Mouse (Mus musculus): ENCODE measurements around the gene Plcl2. TPM values are rescaled to one million over a fixed set of nuclear protein-coding genes. Genes with fewer than 3 reads are reported as not detected.
"Not testable (repeated sequence)": the region's sequence is repeated elsewhere in the genome, so short reads cannot be mapped to it uniquely, and the experiment has no call there.

Gene Plcl2
- polyA plus RNA-seq, 1 experiment from 2014 or later, result 2.7 TPM

DNA sequence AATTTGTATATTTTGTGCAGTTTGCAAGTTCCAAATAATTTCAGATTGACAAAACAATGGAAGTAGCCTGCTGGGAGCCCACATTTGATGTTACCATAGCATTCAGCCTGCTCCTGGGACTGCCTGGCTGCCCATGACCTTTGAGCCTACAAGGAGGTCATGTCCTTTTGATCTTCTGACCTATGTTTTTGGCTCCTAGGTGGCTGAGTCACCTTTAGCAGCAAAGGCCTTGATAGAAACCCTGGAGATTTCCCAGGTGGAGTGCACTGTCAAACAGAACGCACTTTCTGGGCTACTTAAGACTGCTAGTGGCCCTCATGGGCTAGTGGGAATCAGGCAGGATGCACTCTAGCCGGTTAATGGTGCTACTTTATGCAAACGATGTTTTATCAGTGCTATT, 112.8 kb downstream of the Plcl2 start:
- no peak overlapping the region for H3K4me3 ChIP-seq (replicated peaks; ENCODE audit: low read length)
- no peak for ATAC-seq (ENCODE audit: insufficient read depth, low FRiP score)
- no peaks in the 10 kb centered on the region for H3K27me3 ChIP-seq (ENCODE audit: control insufficient read depth, insufficient read depth, low read length)
- no peaks in the 10 kb centered on the region; the same call in 1 of the 2 replicates for H3K4me1 ChIP-seq (ENCODE audit: control insufficient read depth, insufficient read depth, low read length)
- H3K36me3 ChIP-seq (ENCODE audit: control insufficient read depth, insufficient read depth, low read length), result no peaks in the 10 kb centered on the region
- WGBS, result 73% methylated on average over 3 of the region's 3 CpGs
- no peak overlapping the region for H3K27ac ChIP-seq (ENCODE audit: low read length)
- H3K9me3 ChIP-seq (replicated peaks; ENCODE audit: control insufficient read depth, low read length), result no peaks in the 10 kb centered on the region
- H3K9ac ChIP-seq (ENCODE audit: low read length), result no peak overlapping the region
- no peak overlapping the region for H3K4me2 ChIP-seq (ENCODE audit: low read depth, low read length)

DNA sequence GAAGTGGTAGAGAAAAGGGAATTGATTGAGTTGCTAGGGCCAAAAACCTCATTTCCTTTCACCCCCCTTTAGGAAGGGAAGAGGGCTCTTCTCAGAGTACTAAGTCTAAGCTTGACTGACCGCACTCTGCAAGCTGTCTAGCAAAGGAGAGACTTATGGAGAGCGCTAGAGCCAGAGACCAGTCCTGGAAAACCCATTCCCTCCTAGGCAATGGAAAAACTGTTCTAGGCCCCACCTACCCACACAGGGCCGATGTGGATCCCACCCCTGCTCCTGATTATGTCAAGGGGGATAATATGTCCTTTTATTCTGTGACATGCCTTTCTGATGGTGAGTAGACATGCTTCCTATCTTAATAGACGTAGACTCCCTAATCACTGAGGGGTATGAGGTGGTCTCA, 116.4 kb downstream of the Plcl2 start:
- no peak overlapping the region for H3K4me3 ChIP-seq (replicated peaks; ENCODE audit: low read length)
- H3K4me1 ChIP-seq (ENCODE audit: control insufficient read depth, insufficient read depth, low read length), result no peaks in the 10 kb centered on the region; the same call in 1 of the 2 replicates
- no peak overlapping the region for H3K4me2 ChIP-seq (ENCODE audit: low read depth, low read length)
- WGBS, result 88% methylated on average over 4 of the region's 4 CpGs
- ATAC-seq (ENCODE audit: insufficient read depth, low FRiP score), result no peak
- H3K9ac ChIP-seq (ENCODE audit: low read length), result no peak overlapping the region
- H3K27me3 ChIP-seq (ENCODE audit: control insufficient read depth, insufficient read depth, low read length), result no peaks in the 10 kb centered on the region
- H3K36me3 ChIP-seq (ENCODE audit: control insufficient read depth, insufficient read depth, low read length), result no peaks in the 10 kb centered on the region
- no peaks in the 10 kb centered on the region for H3K9me3 ChIP-seq (replicated peaks; ENCODE audit: control insufficient read depth, low read length)
- H3K27ac ChIP-seq (ENCODE audit: low read length), result no peak overlapping the region

DNA sequence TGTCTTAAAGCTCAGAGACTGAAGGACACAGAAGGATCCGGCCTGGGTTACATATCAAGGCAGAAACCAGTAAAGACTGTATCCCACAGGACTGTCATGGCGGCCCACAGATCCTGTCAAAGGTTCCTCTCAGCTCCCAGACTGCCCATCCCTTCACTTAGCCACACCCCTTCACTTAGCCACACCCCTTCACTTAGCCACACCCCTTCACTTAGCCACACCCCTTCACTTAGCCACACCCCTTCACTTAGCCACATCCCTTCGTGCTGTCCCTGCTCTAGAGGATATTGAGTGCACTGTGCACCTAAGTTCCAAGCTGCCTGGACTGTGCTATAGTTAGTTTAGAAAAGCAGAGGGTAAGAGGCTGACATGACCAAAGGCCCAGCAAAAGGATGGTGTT, 118.5 kb downstream of the Plcl2 start:
- no peak overlapping the region for H3K27ac ChIP-seq (ENCODE audit: low read length)
- ATAC-seq (ENCODE audit: insufficient read depth, low FRiP score), result no peak; the same call in 1 of the 2 replicates
- H3K4me2 ChIP-seq (ENCODE audit: low read depth, low read length), result no peak overlapping the region

DNA sequence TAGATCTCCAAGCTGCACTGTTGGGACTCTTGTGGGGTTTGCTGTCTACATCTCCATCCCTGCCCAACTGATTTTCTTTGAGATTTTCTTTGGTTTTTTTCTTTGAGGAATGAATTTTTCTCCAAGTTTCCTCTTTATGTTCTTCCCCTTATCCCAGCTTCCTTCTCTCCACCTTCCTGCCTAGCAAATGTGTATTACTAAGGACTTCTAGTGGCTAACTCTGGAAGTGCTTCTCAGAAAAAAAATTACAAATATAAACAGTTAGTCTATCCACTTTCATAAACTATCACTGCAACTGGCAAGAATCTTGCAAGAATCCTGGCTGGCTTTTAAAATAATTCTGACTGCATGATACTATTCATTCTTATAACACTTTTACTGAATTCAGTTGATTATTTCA, 119.5 kb downstream of the Plcl2 start:
- H3K27me3 ChIP-seq (ENCODE audit: control insufficient read depth, insufficient read depth, low read length), result no peaks in the 10 kb centered on the region
- no peak overlapping the region for H3K9ac ChIP-seq (ENCODE audit: low read length)
- H3K9me3 ChIP-seq (replicated peaks; ENCODE audit: control insufficient read depth, low read length), result no peaks in the 10 kb centered on the region
- no peak overlapping the region for H3K4me3 ChIP-seq (replicated peaks; ENCODE audit: low read length)
- no peak for ATAC-seq (ENCODE audit: insufficient read depth, low FRiP score)
- no peaks in the 10 kb centered on the region for H3K36me3 ChIP-seq (ENCODE audit: control insufficient read depth, insufficient read depth, low read length)
- H3K4me2 ChIP-seq (ENCODE audit: low read depth, low read length), result no peak overlapping the region
- no peak overlapping the region for H3K27ac ChIP-seq (ENCODE audit: low read length)
- no peaks in the 10 kb centered on the region; the same call in 1 of the 2 replicates for H3K4me1 ChIP-seq (ENCODE audit: control insufficient read depth, insufficient read depth, low read length)

More for the DNA sequence above, 118.5 kb downstream of the Plcl2 start:
- no peak overlapping the region for H3K4me3 ChIP-seq (replicated peaks; ENCODE audit: low read length)
- no peaks in the 10 kb centered on the region for H3K36me3 ChIP-seq (ENCODE audit: control insufficient read depth, insufficient read depth, low read length)
- 86% methylated on average over 3 of the region's 3 CpGs for WGBS
- no peak overlapping the region for H3K9ac ChIP-seq (ENCODE audit: low read length)
- no peaks in the 10 kb centered on the region for H3K27me3 ChIP-seq (ENCODE audit: control insufficient read depth, insufficient read depth, low read length)
- no peaks in the 10 kb centered on the region for H3K9me3 ChIP-seq (replicated peaks; ENCODE audit: control insufficient read depth, low read length)
- no peaks in the 10 kb centered on the region; the same call in 1 of the 2 replicates for H3K4me1 ChIP-seq (ENCODE audit: control insufficient read depth, insufficient read depth, low read length)

DNA sequence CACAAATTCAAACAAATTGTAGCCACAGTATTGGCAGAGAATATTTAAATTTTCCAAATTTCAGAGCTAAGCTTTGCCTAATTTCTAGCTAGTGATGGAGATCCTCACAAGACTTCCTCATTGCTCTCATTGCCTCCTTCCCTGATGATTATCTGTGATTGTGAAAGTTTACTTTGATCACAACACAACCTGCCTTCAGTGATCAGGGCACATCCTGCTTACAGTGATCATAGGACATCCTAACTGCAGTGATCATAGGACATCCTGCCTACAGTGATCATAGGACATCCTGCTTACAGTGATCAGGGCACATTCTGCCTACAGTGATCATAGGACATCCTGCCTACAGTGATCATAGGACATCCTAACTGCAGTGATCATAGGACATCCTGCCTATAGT, 121.8 kb downstream of the Plcl2 start:
- H3K4me2 ChIP-seq (ENCODE audit: low read depth, low read length); ATAC-seq (ENCODE audit: insufficient read depth, low FRiP score); H3K4me1 ChIP-seq (ENCODE audit: control insufficient read depth, insufficient read depth, low read length); H3K27me3 ChIP-seq (ENCODE audit: control insufficient read depth, insufficient read depth, low read length); H3K9me3 ChIP-seq (replicated peaks; ENCODE audit: control insufficient read depth, low read length); H3K36me3 ChIP-seq (ENCODE audit: control insufficient read depth, insufficient read depth, low read length); H3K9ac ChIP-seq (ENCODE audit: low read length); H3K4me3 ChIP-seq (replicated peaks; ENCODE audit: low read length); H3K27ac ChIP-seq (ENCODE audit: low read length): not testable (repeated sequence)

DNA sequence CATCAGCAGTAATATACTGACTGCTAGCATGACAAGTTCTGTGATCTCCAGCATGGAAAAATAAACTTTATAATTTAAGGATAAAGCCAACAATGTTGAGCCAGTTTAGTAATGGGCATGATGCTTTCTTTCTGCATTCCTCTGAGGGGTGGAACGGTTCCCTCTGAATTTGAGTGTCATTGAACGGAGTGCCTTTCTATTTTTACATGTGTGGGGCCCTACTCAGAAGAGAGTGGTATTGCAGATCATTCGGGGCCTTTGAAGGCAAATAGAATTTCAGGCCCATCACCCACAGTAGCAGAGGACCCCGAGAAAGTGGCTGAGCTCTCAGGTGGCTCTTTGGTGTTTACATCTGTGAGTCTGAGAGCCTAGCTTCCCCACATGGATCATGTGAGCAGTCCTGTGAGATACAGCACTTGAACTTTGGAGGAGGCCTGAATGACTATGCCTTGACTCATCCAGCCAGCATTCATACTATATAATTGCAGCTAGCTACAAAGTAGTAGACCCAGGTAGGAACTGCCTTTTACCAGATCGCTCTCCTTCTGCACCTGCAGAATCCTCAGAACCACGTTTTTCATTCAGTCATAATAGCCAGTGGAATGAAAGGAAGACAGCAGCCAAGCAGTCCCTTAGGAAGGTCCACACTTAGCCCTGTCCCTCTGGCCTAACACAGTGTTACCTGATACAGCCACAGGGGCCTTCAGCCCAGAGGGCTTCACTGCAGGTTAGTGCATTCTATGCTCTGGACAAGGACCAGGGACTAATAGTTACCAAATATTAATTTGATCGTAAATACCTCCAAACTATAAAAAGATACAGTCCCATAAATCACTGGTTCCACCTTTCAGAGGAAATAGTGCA, 125.0 kb downstream of the Plcl2 start:
- Histone ChIP-seq H3K27me3 (ENCODE audit: control insufficient read depth, insufficient read depth, low read length) (no peaks in the 10 kb centered on the region), H3K9me3 (replicated peaks; ENCODE audit: control insufficient read depth, low read length) (no peaks in the 10 kb centered on the region), H3K4me3 (replicated peaks; ENCODE audit: low read length) (no peak overlapping the region), H3K4me1 (ENCODE audit: control insufficient read depth, insufficient read depth, low read length) (no peaks in the 10 kb centered on the region), H3K9ac (ENCODE audit: low read length) (no peak overlapping the region), H3K4me2 (ENCODE audit: low read depth, low read length) (no peak overlapping the region), H3K27ac (ENCODE audit: low read length) (no peak overlapping the region), H3K36me3 (ENCODE audit: control insufficient read depth, insufficient read depth, low read length) (no peaks in the 10 kb centered on the region)
- WGBS, result 64% methylated on average over 7 of the region's 7 CpGs
- no peak for ATAC-seq (ENCODE audit: insufficient read depth, low FRiP score)

DNA sequence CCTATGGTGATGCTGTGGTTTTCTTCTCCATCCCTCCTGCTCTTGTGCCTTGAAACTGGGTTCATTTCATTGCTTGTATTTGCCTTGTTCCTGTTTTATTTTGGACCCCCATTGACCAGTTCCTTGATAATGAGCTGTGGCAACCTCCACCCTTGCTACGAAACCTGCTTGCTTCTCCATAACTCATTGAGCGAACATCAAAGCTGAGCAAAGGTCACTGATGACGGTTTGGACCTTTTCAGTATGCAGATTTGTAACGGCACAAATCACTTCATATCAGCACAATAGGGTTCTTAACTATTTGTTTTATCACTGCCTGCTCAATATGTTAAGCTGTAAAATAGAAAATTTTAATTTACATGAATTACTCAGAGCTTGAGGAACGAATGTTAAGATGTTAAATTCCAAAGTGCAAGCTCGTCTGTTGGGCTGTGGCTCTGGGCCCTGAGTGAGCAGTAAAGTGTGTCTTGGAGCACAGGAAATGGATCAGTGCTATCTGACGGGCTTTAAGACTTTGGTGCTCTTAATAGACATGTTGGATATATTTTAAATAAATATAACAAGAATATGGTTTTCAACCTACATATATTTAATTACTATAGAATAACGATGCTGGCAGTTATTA, 126.9 kb downstream of the Plcl2 start:
- Histone ChIP-seq H3K4me2 (ENCODE audit: low read depth, low read length) (no peak overlapping the region), H3K27me3 (ENCODE audit: control insufficient read depth, insufficient read depth, low read length) (no peaks in the 10 kb centered on the region), H3K4me3 (replicated peaks; ENCODE audit: low read length) (no peak overlapping the region), H3K36me3 (ENCODE audit: control insufficient read depth, insufficient read depth, low read length) (no peaks in the 10 kb centered on the region), H3K9ac (ENCODE audit: low read length) (no peak overlapping the region), H3K4me1 (ENCODE audit: control insufficient read depth, insufficient read depth, low read length) (no peaks in the 10 kb centered on the region), H3K27ac (ENCODE audit: low read length) (no peak overlapping the region), H3K9me3 (replicated peaks; ENCODE audit: control insufficient read depth, low read length) (no peaks in the 10 kb centered on the region)
- ATAC-seq (ENCODE audit: insufficient read depth, low FRiP score), result no peak
- 71% methylated on average over 8 of the region's 8 CpGs for WGBS

DNA sequence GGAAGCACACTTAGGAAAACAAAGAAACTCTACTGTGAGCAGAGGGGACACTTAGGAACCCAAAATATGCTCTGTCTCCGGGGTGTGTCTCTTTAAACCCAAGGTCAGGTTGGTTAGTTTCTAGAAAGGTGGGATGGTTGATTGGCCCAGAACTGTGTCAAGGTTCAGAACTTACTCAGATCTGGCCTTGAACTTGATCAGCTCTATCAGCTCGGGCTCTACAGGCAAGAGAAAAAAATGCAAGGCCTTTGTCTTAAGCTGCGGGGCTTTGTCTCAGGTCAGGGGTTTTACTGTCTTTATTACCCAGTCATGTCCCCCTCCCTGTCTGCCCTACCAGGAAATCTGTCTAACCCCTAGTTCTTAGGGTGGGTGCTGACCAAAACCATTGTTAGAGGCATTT, 129.6 kb downstream of the Plcl2 start:
- Histone ChIP-seq H3K4me1 (ENCODE audit: control insufficient read depth, insufficient read depth, low read length) (no peaks in the 10 kb centered on the region), H3K27me3 (ENCODE audit: control insufficient read depth, insufficient read depth, low read length) (no peaks in the 10 kb centered on the region), H3K9ac (ENCODE audit: low read length) (no peak overlapping the region), H3K4me2 (ENCODE audit: low read depth, low read length) (no peak overlapping the region), H3K36me3 (ENCODE audit: control insufficient read depth, insufficient read depth, low read length) (0 out of 2 replicates have a peak, but pooled peaks cover 3% of the 10 kb centered on the region), H3K9me3 (replicated peaks; ENCODE audit: control insufficient read depth, low read length) (no peaks in the 10 kb centered on the region), H3K4me3 (replicated peaks; ENCODE audit: low read length) (no peak overlapping the region), H3K27ac (ENCODE audit: low read length) (no peak overlapping the region)
- 82% methylated on average over 3 of the region's 3 CpGs for WGBS
- no peak for ATAC-seq (ENCODE audit: insufficient read depth, low FRiP score)

DNA sequence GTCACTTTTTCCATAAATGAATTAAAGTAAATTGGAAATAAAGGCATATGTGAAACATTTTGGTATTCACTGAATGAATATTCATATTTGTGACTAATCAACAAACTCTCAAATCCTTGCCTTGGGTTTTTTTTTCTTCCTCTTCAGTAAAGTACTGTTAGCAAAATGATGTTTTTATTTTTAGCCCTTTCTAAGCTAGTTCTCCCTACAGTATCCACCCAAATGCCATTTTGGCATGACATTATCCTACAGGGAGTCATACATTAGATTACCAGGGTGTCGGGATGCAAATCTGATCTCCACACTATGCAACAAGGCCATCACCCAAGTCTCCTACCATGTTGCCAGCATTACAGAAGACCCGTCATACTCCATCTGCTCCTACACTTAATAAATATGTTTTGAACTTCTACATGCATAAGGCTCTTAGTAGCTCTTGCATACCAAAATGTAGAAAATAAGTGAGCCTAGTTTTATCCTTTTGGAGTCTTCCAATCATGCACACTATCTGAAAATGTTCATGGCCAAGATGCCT, 131.9 kb downstream of the Plcl2 start:
- H3K4me1 ChIP-seq (ENCODE audit: control insufficient read depth, insufficient read depth, low read length), result no peaks in the 10 kb centered on the region
- 0 out of 2 replicates have a peak, but pooled peaks cover 3% of the 10 kb centered on the region for H3K36me3 ChIP-seq (ENCODE audit: control insufficient read depth, insufficient read depth, low read length)
- no peak overlapping the region for H3K27ac ChIP-seq (ENCODE audit: low read length)
- H3K9me3 ChIP-seq (replicated peaks; ENCODE audit: control insufficient read depth, low read length), result no peaks in the 10 kb centered on the region
- H3K9ac ChIP-seq (ENCODE audit: low read length), result no peak overlapping the region
- WGBS, result 94% methylated on average over 2 of the region's 2 CpGs
- no peak overlapping the region for H3K4me2 ChIP-seq (ENCODE audit: low read depth, low read length)
- no peak for ATAC-seq (ENCODE audit: insufficient read depth, low FRiP score)
- H3K4me3 ChIP-seq (replicated peaks; ENCODE audit: low read length), result no peak overlapping the region
- H3K27me3 ChIP-seq (ENCODE audit: control insufficient read depth, insufficient read depth, low read length), result no peaks in the 10 kb centered on the region
